Mouse (Mus musculus): ENCODE data around the gene Fstl4.

DNA sequence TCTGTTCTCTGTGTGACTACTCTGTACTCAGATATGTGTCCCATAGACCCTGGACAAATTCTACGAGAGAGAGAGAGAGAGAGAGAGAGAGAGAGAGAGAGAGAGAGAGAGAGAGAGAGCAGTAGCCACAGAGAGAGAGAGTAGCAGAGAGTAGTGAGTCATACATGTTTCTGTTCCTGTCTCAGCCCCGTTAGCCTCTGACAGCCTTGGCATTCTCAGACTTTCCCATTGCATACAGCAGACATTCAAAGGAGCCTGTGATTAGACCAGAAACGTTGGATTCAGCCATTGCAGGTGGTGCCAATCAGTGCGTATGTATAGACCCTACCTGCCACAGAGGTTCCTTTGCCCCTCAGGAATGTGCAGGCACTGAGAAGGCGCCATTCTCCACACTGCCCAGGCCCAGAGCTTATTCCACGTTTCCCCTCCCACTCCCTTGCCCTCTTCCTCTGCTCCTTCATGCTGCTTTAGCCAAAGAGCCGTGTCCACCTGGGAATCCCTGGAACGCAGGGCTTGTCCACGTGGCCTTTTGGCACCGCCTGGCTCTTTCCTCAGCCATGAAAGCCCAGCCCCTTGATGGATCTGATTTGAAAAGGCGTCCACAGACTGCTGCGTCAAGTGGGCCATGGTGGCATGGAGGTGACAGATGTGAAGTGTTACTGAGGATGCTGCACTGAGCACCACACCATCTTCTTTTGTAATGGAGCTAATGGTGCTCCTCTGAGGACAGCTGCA lies 175.1 kb downstream of the Fstl4 start:
- no peak for TF ChIP-seq POLR2A (IDR thresholded peaks at IDR 0.05; ENCODE audit: control insufficient read depth, extremely low read depth, insufficient read depth, low read length, poor library complexity)
- TF ChIP-seq CTCF (IDR thresholded peaks at IDR 0.05; ENCODE audit: borderline replicate concordance, control insufficient read depth, extremely low read depth, insufficient read depth, low read length, poor library complexity), result no peak

Data from thymus, adult 2 months (tissue).